Mouse (Mus musculus) brain, embryonic 14.5 days (tissue): ENCODE results near the gene Crybg1.

Experiments
- CTCF ChIP-seq: fragments of 200-500 bp; IDR thresholded peaks from 2 replicates; pipeline ENCODE4 v1.5.1; 2012; ENCODE audit warnings: inconsistent platforms, mild to moderate bottlenecking, moderate library complexity, borderline replicate concordance; ENCODE audit not compliant: insufficient read depth, insufficient read length; ENCODE audit errors: extremely low read depth
- POLR2A ChIP-seq: fragments of 200-500 bp; IDR thresholded peaks from 2 replicates; pipeline ENCODE4 v1.6.1; 2012; ENCODE audit warnings: mild to moderate bottlenecking, inconsistent platforms, borderline replicate concordance; ENCODE audit not compliant: poor library complexity, insufficient read depth, insufficient read length, severe bottlenecking; ENCODE audit errors: extremely low read depth

GRCm38 (mm10) chr10:44006815-44007214 lies 141.8 kb downstream of the Crybg1 start:
- TF ChIP-seq CTCF = no peak
- no peak for TF ChIP-seq POLR2A
